Mouse (Mus musculus) spleen, adult 2 months (tissue): ENCODE data around the gene Vstm5.

Source experiments
- CTCF ChIP-seq: fragments of 200-500 bp; IDR thresholded peaks from 2 replicates; pipeline ENCODE4 v1.5.1; 2011; ENCODE audit warnings: mild to moderate bottlenecking, inconsistent platforms; ENCODE audit not compliant: insufficient read depth, insufficient read length, insufficient replicate concordance; ENCODE audit errors: extremely low read depth
- POLR2A ChIP-seq: fragments of 200-500 bp; IDR thresholded peaks from 2 replicates; pipeline ENCODE4 v1.6.1; 2011; ENCODE audit warnings: low read depth, low read length, inconsistent platforms

- TF ChIP-seq CTCF: no peak
- TF ChIP-seq POLR2A: no peak
Measured at GRCm38 (mm10) chr9:15232445-15232844, 6.4 kb upstream of the Vstm5 start.
